Mouse (Mus musculus) heart, adult 9 months (tissue): ENCODE data around the gene Atoh8.
A peak's percentile ranks its signal among the peaks of the same experiment; 100 is the strongest.

Experiments
- DNase-seq, 2 experiments: peaks; one replicate each; pipeline ENCODE4 v3.0.0; 2022; ENCODE audit warnings: low spot score in 2 of 2

Atoh8 gene

GRCm38 (mm10) chr6:72196660-72197059 lies 38.7 kb downstream of the Atoh8 start:
- DNase-seq, result no peak

DNA sequence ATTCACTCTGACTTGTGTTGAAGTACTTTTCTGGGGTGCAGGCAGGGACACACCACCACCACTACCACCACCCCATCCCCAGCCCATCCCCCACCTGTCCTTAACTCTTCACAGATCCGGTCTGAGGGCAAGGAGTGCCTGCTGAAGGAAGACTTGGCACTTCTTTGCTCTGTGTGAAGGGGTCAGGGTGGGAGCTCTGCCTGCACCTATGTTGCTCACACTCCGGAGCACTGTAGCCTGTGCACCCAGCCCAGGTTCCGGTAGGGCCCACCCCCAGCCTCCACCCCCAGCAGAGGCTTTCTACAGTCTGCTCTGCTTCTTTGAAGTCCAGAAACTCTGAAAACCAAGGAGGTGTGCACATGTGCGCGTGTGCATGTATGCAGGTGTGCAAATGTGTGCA lies 44.8 kb downstream of the Atoh8 start:
- no peak for DNase-seq

GRCm38 (mm10) chr6:72190120-72190519 lies 45.3 kb downstream of the Atoh8 start:
- DNase-seq, result no peak

DNA sequence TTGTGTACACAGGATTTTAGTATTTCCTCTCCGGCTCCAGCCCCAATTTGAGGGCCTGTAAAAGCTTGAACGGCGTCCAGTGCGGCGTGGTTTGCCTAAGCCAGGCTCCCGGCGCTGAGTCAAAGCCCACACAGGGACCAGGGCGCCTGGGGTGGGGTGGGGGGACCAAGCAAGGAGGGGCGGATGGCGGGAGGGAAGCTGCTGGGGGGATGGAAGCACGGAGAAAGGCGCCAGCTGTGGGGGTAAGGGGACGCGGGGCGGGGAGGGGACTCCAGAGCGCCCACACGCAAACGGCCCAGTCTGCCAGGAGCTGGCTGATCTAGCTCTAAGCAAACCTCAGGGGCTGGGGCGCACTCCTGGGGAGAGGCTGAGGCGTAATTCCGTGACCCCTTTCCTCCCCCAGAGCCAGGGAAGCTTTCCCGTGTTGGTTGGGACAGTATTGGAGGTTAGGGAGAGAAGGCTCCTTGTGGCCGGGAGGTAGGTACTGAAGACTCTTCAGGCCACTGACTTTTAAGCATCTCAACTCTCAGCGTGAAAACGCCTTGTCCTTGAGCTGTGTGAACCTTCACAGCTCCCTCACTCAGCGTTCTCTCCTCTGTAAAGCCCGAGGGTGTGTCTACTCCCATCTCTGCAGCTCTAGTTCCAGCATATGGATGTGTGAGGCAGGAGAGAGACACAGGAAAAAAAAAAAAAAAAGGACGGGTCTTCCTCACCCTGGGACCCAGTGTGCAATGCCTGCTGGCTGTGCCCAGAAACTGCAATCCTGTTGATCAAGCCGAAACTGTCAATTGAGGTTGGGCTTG lies 46.1 kb downstream of the Atoh8 start:
- DNase-seq, result peak in 1 of 2 experiments; percentile 40

- no peak for DNase-seq
These were observed 48.6 kb downstream of the Atoh8 start for GRCm38 (mm10) chr6:72186809-72187208.

- peak; percentile 58 to 81 for DNase-seq
These were observed 49.4 kb downstream of the Atoh8 start for GRCm38 (mm10) chr6:72185893-72186490.

DNA sequence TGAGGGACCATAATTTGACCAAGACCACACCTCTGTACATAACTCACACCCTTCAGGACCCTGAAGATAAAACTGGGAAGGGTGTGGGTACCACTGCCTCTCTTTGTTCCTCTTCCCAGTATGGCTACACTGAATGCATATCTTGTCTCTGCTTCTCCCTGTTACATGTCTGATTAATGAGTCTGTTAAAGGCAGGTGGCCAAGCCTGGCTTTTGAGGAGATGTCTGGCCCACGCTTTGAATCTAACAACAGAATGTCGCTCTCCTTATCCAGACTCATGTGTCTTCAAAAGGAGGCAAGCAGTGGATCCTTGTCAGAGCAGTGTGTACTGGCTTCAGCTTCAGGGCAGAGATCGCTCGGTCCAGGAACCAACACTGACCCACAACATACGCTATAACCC lies 50.8 kb downstream of the Atoh8 start:
- no peak for DNase-seq

GRCm38 (mm10) chr6:72179562-72180502 lies 55.5 kb downstream of the Atoh8 start:
- DNase-seq, result no peak

GRCm38 (mm10) chr6:72179006-72179405 lies 56.4 kb downstream of the Atoh8 start:
- DNase-seq, result no peak

GRCm38 (mm10) chr6:72177417-72177816 lies 58.0 kb downstream of the Atoh8 start:
- DNase-seq, result no peak

DNA sequence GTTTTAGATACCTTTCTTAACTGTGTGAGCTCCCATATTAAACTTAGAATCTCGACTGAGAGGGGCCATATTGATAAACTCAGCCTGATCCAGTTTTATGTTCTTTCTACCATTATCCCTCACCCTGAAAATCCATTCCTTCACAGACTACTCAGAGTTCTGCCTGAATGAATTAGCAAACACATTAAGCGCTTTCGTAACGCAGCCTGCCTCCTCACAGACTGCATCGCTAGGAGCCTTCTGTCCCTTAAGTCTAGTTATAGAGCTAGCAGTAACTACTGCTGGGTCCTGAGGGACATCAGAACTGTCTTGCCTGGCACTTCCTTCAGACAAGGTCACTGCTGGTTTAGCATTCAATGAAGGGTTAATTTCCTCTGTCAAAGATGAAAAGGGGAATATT lies 59.4 kb downstream of the Atoh8 start:
- DNase-seq, result no peak

GRCm38 (mm10) chr6:72175419-72175818 lies 60.0 kb downstream of the Atoh8 start:
- no peak for DNase-seq

DNA sequence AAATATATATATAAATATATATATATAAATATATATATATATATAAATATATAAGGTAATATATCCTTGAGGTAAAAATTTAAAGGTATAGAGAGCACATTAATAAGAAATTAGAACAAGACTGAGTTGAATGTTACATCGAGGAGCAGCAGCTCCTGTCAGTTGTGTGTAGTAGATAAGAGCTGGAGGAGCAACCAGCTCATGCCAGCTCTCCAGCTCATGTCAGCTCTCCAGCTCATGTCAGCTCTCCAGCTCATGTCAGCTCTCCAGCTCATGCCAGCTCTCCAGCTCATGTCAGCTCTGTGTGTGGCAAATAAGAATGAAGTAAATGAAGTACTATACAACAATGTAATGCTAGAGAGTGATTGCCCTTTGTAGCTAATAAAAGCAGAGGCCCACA lies 62.0 kb downstream of the Atoh8 start:
- DNase-seq, result no peak

DNA sequence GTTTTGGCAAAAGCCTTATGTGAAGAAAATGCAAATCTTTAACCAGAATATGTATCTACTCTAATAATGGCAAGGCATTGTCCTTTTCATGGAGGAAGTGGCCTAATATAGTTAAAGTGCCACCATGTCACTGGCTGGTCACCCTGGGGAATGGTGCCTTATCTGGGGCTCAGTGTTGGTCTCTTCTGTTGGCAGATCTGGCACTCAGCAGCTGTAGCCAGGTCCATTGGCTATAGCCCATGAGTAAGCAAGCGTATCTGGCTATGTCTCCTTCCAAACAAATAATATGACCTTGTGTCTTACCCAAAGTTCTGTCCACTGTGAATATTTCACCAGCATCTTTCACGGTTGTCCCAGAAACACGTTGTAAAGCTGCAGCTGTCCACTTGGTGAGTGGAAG lies 64.0 kb downstream of the Atoh8 start:
- DNase-seq, result no peak

- DNase-seq, result no peak
These were observed 69.5 kb downstream of the Atoh8 start for GRCm38 (mm10) chr6:72165907-72166306.

DNA sequence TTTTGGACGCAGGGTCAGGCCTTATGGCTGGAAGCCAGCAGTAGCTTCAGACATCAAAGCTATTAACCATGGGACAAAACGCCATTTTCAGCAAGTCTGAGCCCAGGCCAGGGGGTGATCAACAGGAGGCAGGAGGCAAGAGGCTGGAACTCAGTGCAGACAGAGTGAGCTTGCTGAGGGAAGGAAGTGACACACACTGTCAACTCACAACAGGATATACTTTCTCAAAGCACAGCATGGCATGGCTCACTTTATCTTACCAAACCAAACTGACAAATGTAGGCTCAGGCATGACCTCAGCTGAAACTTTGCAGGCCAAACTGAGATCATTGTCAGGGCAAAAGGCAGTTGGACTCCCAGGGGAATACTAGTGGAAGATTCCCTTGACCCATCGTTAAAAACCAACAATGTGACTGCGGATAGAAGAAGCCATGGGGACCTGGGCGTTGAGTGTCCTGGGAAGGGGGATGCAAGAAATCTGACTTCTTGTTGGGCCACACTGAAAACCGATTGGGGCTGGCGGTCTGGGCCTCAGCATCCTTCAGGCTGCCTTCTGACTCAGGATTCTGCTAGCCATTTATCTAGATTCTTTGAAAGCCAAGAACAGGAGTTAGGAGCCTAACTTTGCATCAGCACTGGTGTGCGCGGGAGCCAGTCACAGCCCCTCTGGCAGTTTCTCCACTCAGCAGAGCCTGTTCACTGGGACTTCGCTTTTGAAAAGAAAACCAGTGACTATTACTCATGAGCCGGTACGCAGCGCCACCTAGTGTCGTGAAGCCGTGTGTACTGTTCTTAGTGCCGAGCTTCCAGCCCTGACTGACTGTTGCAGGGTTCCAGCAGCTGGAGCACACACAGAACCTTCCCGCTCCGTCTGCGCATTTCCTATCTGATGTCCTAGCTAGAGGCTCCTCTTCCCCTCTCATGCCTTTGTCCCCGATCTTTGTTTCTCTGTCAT lies 70.8 kb downstream of the Atoh8 start:
- DNase-seq, result peak; percentile 66 to 86

- DNase-seq, result peak; percentile 77 to 81
These were observed 73.1 kb downstream of the Atoh8 start for GRCm38 (mm10) chr6:72162155-72162890.

- DNase-seq, result no peak
These were observed 73.6 kb downstream of the Atoh8 start for GRCm38 (mm10) chr6:72161751-72162150.

DNA sequence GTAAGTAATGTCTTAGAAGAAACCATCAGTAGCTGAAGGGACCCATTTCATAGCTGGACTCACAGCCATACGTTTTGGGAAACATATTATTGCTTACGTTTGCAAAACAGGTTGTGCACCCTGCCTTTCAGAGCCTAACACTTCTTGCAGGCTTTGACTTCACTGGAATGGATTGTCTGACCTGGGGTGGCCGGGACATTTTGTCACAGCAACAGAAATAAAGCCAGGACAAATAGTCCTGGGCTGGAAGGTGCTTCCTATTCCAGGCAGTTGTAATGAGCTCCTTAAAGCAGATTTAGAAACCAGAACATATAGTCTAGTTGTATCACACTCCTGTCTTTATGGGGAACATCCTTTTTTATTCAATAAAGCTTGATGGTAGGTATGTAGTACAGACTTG lies 74.4 kb downstream of the Atoh8 start:
- no peak for DNase-seq

DNA sequence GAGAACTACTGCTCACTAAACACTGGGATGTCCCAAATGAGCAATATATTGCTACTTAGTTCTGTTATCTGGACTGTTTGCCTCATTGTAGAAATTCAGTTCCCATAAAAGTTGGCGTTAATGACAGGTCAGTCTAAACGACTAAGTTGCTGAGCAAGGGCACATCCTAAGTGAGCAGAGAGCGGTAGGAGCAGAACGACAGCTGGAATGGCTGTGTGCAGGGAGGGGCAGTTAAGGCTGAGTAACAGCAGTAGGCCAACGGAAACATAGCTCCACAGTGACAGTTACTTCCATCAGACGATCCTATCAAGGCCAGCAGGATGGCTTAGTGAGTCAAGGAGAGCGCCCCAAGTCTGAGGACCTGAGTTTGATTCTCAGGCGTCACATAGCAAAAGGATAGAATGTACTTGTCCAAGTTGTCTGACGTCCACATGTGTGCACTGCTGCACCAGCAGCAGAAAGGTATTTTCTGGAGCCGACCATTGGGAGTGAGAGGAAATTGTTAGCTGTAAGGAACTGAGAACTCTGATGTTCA lies 75.4 kb downstream of the Atoh8 start:
- no peak for DNase-seq
